Mouse (Mus musculus) telencephalon, adult 2 months (tissue): ENCODE measurements around the gene Gm5150.
"Not testable (repeated sequence)": the region's sequence is repeated elsewhere in the genome, so short reads cannot be mapped to it uniquely, and the experiment has no call there.

Source experiments
- DNase-seq: peaks from one replicate; pipeline ENCODE4 v3.0.0-alpha.2; 2011; ENCODE audit warnings: low read depth, low spot score

The Gm5150 gene

DNA sequence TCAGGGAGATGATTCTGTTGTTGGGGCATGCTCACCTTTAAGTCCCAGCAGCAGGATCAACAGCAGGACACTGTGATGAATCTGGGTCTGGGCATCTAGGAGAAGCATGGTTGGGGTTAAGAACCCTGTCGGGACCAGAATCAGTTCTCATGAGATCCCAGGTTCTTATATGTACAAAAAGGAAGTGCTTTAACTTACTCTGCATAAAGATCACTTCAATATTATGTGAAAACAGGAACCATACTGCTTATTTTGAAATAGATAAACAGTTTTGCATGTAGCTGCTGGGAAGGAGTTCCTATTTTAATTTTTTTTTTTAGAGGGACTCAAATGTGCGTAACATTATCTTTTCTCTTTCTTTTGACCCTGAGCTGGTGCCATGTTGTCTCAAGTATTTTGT lies at the start of gene Gm5150:
Gene Gm5150, minus strand, starts transcription at position 223 of the 400 bp plus-strand sequence.
- no peak for DNase-seq

DNA sequence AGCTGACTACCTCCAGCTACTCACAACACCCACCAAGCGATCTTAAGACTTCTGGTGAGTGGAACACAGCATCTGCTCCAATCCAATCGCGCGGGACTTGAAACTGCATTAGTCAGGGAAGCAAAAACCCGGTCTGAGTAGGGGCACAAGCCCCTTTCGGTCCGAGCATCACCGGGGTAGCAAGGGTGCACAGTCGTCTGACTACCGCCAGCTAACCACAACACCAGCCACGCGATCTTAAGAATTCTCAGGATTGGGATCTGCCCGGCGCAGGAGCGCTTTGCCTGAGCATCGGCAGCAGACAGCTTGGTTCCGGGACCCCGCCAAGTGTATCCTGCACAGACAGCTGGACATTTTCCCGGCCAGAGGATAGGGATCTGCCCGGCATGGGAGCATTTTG lies 45.5 kb upstream of the Gm5150 start:
- DNase-seq = not testable (repeated sequence)

- no peak for DNase-seq
Observed at GRCm38 (mm10) chr3:16047288-16047687, 41.1 kb upstream of the Gm5150 start.

- DNase-seq = peak; percentile 3
Observed at GRCm38 (mm10) chr3:16043315-16043714, 37.1 kb upstream of the Gm5150 start.

DNA sequence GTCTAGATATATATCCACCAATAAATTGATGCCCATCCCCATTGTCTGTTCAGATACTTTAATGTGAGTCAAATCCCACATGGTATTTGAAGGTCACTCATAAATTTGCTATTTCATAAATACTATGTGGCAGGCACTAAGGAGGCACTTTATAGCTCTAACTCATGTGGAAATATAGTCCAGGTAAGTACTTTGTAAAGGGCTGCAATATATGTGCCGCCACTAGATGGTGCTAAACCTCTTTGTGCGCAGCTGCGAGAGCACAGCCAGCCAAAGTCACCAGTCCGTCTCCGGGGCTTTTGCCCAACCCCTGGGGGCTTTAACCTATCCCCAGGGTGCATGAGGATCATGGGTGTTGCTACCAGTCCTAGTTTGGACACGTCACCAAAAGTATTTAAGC lies 18.8 kb upstream of the Gm5150 start:
- DNase-seq = not testable (repeated sequence)

- DNase-seq = no peak
Observed at GRCm38 (mm10) chr3:16022214-16022613, 16.0 kb upstream of the Gm5150 start.

DNA sequence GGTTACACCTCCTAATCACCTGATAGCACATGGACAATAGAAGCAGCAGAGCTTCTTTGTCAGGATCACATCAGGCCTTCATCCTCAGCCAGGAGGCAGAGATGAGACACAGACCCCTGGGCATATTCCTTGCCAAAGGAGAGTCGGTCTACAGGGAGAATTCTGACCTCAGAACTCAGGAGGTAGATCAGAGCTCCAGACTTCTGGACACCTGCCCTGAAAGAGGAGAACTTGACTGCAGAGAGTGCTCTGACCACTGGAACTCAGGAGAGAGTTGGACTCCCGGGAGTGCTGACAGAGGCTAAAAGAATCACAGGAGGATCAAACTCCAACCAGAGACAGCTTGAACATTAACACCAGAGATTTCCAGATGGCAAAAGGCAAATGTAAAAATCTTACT lies 8.2 kb upstream of the Gm5150 start:
- not testable (repeated sequence) for DNase-seq

GRCm38 (mm10) chr3:16007827-16008226 lies 1.6 kb upstream of the Gm5150 start:
- DNase-seq = no peak

GRCm38 (mm10) chr3:16003890-16004633 lies 2.2 kb downstream of the Gm5150 start:
- DNase-seq = no peak

GRCm38 (mm10) chr3:15999479-15999878 lies 6.8 kb downstream of the Gm5150 start:
- not testable (repeated sequence) for DNase-seq

DNA sequence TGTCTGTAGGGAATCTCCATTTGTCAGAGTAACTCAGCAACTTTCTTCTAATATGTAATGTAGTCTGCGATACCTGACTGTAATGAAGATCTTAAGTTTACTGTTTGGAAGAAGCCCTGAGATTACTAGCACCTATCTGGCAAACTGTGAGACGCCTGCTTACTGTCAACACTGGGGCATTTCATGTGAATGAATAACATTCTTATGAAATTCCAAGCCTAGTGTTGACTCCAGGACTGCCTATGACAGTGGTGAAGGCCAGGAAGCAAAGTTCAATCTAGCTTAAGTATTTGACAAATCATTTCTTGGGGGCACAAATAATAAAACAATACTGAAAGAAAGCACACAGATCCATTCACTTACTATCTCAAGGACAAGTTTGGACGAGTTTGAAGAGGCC lies 24.0 kb downstream of the Gm5150 start:
- DNase-seq = no peak

DNA sequence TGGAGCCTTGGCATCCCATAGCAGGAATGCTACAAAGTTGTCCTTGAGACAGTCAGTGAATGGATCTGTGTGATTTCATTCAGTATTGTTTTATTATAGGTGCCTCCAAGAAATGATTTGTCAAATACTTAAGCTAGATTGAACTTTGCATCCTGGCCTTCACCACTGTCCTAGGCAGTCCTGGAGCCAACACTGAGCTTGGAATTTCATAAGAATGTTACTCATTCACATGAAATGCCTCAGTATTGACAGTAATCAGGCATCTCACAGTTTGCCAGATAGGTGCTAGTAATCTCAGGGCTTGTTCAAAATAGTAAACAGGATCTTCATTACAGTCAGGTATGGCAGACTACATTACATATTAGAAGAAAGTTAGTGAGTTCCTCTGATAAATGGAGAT lies 49.3 kb downstream of the Gm5150 start:
- no peak for DNase-seq
